Mouse (Mus musculus) gastrocnemius, postnatal 4 days (tissue): ENCODE measurements around the gene Egfl7. TPM values are rescaled to one million over a fixed set of nuclear protein-coding genes. Genes with fewer than 3 reads are reported as not detected.

Source experiments
- DNase-seq, 2 experiments: peaks; one replicate each; pipeline ENCODE4 v3.0.0; 2021 to 2022; ENCODE audit warnings: low spot score in 2 of 2, mixed read lengths in 2 of 2
- total RNA-seq, 2 experiments: library from RNA; stranded (reverse); gene quantifications; 2 replicates each; pipeline ENCODE4 v1.2.3; 2021

Egfl7 gene
- total RNA-seq, 2 experiments from 2014 or later: 132 to 141 TPM

DNA sequence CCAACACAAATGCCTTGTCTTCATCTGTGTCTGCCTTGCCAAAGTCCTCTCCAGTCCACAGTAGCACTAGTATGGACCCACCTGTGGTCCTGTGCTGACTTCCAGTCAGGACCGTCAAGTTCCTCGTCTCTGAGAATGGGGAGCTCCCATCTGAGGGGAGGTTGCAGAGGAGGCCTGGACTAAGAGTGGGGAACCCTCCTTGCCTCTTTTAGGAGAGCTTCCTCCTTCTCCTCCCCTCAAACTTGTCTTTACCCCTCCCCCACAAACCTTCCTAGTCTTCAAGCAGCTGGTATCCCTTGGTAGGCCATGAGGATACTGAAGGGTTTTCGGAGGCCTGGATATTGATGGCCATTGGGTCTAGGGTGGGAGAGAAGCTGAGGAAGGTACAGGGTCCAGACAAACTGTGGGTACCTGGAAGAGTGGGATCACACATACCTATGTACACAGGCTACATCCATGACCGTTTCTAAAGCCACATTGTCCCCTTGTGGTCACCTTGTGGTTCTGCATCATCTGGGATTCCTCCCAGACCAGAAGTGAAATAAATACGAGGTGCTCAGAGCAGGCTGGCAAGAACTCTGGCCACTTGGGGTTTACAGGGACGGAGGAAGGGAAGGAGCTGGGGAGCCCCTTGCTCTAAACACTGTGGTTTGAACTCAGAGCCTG is 18.3 kb upstream of the Egfl7 start:
- DNase-seq: peak in 1 of 2 experiments; percentile 10

DNA sequence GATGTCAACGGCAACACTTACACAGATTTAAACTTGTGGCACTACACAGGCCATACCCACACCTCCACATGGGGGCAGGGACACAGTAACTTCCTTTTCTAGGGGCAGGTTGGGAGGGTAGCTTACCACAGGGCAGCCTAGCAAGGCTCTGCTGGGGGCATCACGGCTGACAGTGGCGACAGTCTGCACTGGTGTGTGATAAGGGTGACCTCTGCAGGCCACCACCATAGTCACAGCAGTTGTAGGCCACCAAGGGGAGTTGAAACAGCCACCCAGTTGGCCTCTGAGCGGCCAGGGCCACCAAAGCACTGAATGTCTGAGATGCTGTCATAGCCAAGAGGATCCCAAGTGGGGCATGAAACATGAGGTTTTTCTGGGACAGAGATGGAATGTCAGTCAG is 13.6 kb upstream of the Egfl7 start:
- DNase-seq: peak in 1 of 2 experiments; percentile 61

DNA sequence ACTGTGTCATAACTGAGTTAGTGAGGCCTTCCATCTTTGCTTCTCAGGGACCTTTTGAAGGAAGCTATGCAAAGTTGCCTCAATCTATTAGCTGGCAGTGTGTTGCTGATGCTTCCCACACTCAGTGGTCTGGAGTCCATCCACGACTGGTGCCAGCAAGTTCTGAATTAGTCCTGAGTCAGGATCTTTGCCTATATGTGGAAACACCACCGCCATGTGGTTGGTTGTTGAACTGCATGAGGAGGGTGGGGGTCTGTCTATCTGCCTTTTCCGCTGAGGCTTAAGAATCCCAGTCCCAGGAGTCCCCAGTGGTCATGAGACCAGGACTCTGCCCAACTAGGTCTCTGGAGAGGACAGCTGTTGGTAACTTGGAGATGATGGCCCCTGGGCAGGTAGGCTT is 9.8 kb upstream of the Egfl7 start:
- peak in 1 of 2 experiments; percentile 65 for DNase-seq

DNA sequence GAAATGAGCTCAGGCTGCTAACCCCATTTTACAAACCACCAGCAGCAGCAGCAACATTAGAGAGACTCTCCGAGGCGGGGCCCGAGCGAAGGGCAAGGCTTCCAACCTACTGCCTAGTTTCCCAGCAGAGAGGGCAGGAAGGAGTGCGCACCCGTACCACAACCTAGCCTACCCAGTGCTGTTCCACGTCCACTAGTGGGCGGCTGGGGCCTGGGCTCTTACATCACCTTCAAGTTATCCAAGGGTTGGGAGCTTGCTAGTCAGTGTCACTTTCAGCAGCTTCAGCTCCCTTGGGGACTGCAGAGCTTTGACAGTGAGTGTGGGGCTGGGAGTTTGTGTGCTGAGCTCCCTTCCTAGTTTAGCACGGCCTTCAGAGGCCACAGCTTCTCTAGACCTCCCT is 8.4 kb upstream of the Egfl7 start:
- DNase-seq: no peak

DNA sequence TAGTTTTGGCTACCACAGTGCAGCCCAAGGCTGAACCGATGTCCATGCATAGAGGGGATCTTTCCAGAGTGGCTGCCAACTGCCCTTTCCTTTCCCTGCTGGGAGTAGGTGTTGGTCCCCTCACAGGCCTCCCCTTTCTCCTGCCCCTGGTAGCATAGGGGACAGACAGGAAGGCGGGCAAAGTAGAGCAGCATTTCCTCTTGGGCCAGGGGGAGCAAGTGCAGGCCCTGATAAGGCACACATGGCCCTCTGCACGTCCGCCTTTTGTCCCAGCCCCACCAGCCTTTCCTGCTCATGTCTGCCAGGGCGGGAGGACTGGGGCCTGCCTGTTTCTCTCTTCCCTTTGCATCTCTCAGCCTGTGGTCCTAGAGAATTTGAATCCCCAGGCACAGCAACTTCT is 8.0 kb upstream of the Egfl7 start:
- DNase-seq: no peak

DNA sequence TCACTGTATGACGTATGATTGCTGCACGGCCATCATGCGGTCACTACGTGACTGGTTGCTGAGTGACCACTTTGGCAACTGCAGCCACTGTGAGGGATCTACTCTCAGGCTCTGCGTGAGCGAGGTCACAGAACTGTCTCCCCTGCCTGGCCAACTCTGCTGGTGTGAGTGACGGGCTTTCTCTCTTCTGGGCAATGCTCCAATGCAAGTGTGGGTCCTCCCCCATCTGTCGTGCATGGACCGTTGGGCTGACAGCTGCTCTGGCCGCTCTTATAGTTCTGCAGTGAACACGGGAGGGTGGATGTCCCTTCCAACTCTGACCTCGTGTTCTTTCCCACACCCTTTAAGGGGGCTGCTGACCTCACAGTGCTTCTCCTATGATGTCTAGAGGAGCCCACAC is 6.4 kb upstream of the Egfl7 start:
- peak in 1 of 2 experiments; percentile 64 for DNase-seq

DNA sequence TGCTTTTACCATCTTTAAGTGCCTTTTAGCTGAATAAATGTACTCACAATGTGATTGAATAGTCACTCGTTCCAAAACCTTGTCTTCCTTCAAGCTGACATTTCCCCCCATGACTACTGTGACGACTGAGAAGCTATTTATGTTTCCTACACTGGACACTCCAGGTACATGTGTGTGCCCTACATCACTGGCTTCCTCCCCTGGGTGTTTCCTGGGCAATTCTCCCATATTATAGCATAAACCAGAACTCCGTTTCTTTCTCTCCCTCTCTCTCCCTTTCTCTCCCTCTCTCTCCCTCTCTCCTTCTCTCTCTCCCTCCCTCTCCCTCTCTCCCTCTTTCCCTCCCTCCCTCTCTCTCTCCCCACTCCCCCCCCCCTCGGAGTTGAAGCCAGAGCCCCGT is 6.0 kb upstream of the Egfl7 start:
- DNase-seq: no peak

DNA sequence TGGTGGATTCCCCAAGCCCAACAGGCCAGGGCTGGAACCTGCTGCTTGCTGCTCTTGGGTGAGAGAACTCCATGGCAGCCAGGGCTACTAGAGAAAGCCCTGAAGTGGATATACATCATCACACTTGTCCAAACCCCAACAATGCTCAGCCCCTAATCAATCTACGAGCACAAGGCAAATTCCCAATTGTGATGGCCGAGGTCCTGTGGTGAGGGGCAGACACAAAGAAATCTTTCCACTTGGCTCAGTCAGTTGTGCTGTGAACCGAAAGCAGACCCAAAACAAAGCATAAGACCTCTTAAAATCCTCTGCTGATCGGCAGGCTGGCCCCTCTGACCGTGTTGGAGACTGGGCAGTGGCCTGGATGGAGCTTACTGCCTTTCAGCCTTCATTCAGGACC is 5.0 kb upstream of the Egfl7 start:
- DNase-seq: no peak

DNA sequence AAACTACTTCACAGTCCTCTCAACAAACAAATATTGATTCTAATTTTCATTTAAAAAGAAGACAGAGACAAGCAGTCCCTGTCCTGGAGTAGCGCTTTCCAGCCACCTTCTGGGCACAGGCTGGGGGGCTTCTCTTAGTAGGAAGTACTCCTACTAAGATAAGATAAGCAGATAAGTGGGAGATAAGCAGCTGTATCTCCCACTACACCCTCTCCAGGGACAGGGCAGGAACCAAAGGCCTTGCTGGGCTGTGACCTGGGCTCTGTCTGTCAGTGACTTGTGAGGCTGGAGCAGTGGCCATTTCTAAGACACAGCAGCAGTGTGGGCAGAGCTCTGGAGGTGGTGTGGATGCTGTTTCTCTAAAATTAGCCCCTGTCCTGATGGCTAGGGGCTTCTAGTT is 4.4 kb upstream of the Egfl7 start:
- DNase-seq: no peak

DNA sequence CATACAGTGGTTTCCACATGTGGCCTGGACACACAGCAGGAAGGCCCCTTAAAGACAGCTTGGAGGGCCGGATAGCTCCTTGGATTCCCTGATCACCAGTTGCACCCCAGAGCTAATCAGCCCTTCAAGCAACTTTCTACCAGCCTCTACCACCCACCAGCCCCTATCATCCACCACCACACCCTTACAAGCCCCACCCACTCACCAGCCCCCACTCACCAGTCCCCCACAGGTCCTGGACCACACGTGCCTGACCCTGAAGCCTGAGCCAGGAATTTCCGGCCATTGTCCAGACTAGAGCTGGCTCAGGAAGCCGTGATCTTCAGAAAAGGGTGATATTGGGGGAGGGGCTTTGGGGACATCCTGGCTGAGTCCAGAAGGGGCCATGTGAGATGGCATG is 3.9 kb upstream of the Egfl7 start:
- DNase-seq: no peak

DNA sequence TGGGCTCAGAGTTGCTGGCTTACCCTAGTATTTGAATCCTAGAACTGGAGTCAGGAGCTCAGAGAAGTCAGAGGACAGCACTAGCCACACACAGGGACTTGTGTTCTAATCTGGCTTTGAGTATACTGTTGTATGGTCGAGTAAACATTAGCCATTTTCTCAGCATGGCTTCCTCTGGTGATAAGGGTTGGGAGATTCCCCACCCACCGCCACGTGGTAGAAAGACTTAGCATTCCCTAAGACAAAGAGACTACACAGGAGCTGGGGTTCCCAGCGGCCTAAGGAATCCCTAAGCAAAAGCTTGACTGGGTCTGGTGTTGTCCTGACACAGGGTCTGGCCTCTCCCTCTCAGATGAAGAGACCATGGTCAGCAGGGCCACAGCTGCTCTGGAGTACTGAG is 3.4 kb upstream of the Egfl7 start:
- no peak for DNase-seq

DNA sequence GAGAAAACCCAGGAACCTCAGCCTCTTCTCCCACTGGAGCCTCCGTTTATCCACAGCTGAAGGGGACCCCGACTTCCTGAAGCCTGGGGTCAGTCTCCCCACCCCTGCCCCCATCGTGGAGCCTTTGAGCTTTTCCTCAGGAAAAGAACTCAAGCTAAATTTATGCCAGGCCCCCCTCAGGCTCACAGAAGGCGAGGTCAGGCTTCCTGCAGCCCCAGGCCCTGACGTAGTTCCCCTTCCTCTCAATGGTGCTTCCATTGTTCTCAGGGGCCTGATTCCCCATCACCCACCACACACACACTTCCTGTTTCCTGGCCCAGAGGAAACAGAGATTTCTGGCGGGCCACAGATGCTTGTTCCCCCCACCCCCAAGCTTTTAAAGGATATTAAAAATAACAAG is 1.4 kb upstream of the Egfl7 start:
- no peak for DNase-seq

DNA sequence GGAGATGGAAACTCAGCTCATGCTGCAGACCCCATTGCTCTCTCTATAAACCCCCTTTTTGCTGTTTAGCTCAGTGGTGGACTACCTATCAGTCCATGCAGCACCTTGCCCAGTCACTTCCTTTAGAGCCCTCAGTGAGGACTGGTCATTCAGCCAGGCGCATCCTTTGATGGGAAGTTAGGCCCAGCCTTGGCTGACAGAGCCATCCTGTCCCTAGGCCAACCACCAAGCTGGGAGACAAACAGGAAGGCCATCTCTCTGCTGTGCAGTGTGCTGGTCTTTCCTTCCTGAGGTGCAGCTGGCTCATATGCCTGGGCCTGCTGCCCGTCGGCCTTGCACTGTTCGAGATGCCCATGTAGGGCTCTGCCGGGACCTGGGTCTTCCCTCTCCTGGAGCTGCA is 937 bp downstream of the Egfl7 start:
- no peak for DNase-seq

DNA sequence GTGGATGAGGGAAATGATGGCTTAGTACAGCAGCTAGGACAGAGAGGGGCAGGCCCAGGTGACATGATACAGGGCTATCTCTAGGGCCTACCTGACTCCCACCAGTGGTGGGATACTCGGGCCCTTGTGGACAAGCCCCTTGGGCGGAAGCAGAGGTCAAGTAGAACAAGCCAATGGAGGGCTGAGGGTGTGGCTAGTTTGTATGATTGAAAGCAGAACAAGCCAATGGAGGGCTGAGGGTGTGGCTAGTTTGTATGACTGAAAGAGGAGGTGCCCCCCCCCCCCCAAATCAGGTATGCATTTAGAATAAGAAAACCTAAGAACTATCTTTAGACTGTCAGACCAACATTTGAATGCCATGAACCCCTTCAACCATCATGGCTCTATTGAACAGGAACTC is 2.4 kb downstream of the Egfl7 start:
- no peak for DNase-seq

DNA sequence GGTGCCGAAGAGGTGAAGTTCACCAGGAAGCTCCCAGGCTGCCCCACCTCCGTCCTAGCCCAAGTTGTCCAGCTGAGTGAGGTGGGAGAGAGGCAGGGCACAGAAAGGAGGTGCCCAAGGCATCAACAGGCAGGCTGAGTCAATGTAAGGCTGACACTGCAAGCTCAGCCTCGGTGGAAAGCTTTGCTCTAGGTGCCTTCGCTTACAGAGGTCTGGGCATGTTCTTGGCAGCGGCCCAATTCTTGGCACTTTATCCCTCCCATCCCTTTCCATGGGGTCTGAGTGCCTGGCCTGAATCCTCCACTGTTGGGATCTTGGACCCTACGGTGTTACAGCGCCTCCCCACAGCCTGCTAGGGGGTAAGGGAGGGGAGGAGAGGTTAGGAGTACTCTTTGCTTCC is 2.9 kb downstream of the Egfl7 start:
- no peak for DNase-seq

DNA sequence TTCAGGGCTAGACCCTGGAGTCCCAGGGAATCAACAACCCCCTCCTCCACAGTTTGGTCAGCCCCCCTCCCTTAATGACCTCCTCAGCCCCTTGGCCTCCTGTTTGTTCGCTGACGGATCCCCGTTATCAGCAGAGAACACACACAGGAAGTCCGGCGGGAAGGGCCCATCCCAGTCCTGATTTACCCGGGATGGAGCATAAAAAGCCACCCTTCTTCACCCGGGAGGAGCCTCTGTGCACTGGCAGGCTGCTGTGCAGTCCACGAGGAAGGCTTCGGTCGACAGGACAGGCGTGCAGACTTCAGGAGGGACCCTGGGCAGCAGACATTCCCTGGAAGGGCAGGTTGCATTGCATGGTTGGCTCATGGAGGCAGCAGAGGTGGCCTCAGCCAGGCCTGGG is 3.8 kb downstream of the Egfl7 start:
- DNase-seq: no peak

DNA sequence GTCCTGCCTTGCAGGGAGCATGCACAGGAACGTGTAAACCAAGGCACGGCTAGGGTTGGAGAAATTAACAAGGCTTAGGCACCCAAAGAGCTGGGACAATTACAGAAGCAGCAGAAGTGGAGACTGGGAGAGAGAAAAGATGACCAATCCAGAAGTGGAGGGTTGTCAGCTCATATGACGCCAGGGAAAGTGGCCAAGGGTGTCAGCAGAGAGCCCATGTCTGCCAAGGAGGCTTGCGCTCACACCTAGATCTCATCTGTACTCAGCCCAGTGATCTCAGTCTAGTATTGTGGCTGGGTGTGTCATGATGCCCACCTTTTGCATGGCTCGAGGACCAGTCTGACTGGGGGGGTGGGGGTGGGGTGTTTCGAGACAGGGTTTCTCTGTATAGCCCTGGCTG is 5.9 kb downstream of the Egfl7 start:
- DNase-seq: no peak

DNA sequence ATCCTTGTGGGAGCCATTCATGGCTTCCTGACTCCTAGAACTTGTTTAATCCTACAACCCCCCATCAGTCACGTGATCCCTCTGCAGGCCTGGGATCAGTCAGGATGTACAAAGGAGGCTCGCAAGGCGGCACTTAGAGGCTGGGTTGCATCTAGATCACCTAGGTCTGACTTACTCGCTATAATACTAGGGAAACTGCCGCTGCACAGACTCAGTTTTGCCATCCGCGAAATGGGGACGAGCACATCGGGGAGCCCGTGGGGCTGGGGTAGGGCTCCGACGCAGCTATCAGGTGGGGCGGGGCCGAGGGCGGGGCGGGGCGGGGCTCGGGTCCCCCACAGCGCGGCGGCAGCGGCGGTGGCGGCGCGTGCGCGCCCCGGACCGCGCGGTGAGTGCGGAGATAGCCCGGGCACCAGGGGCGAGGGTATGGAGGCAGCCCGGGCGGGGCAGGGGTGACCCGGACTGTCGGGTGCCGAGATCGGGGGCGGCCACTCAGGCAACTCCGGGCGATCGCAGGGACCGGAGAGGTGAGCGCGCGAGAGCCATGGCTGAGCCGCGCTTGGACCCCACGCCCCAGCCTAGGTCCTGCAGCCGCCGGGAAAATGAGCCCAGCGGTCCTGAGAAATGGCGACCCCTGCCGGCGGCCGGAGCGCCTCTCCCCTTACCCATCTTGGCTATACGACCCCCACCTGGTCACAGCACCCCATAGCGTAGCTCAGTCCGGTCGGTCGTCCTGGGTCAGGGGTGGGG is 6.7 kb downstream of the Egfl7 start, which contains the start of gene Gm20532:
TSS of gene Gm20532 (plus strand) at position 346 of the 750 bp plus-strand sequence.
- DNase-seq: peak; percentile 60 to 68

DNA sequence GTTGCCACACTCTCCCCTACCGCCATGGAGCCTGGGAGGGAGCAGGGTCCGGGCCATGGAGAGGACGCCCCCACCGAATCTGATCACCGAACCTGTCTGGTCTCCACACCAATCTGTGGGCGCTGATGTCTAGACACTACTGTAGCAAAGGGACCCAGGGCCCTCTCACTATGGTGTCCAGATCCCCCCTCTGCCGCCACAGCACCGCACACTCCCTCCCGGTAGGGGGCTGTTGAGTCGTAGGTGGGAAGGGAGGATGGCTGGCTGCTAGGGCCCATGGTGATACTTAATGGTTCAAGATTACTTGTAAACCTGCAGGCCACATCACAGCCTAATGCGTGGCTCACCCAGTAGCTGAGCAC is 7.2 kb downstream of the Egfl7 start:
- DNase-seq: no peak

DNA sequence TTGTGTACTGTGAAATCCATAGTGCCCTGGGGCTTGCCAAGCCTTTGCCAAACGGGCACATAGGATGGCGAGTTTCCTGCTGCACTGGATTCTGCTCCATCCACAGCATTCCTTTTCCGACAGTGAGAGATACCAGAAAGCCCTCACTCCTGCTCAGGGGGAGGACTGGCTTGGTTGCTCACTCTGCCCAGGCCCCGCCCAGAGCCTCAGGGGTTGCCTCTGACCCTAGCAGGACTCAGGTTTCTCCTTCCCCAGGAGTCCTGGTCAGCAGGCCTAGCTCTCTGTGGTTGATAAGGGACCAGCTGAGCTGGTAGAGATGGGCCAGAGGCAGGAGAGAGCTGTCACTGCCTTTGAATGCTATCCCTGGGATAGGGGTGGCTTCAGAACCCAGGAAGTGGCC is 8.8 kb downstream of the Egfl7 start:
- no peak for DNase-seq

DNA sequence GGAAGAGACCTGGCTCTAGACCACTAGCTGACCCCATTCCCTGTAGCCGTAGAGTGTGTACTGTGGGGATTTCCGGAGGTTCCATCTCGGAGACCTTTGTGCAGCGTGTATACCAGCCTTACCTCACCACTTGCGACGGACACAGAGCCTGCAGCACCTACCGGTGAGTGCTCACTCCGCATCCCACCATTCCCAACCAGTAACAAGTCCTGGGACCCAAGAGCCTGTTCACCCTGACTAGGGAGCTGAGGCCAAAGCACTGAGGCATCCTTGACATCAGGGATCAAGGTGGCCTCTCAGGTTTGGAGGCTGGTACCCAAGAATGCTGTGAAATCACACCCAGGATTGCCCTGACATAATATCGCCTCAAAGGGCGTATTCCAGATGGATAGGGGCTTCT is 9.5 kb downstream of the Egfl7 start:
- DNase-seq: no peak

DNA sequence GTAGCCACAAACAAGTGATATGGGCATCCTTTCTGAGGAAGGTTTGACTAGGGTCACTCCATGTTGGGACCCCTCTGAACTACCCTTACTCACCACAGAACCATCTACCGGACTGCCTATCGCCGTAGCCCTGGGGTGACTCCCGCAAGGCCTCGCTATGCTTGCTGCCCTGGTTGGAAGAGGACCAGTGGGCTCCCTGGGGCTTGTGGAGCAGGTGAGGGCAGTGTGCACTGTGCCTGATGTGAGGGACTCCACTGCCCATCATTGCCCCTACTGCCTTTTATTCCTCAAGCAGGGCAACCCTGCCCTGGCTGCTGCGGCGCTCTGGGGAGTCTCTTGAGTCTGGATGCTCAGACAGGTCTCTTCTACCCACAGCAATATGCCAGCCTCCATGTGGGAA is 10.5 kb downstream of the Egfl7 start:
- DNase-seq: no peak

DNA sequence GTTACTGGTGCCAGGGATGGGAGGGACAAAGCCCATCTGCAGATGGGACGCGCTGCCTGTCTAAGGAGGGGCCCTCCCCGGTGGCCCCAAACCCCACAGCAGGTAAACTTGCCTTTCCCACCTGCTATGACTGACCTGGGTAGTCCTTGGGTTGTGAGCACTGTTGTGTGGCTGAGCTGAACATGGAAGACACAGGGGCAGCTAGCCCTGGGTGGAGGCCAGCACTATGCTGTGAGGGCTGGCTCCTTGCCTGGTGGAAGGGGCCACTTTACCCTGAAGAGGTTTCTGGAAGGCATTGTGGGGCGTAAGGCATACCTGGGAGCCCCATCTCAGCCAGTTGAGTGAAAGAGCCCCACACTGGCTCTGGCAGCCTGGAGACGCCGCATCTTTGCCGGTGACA is 11.1 kb downstream of the Egfl7 start:
- DNase-seq: no peak
